In the genomic region with DNA sequence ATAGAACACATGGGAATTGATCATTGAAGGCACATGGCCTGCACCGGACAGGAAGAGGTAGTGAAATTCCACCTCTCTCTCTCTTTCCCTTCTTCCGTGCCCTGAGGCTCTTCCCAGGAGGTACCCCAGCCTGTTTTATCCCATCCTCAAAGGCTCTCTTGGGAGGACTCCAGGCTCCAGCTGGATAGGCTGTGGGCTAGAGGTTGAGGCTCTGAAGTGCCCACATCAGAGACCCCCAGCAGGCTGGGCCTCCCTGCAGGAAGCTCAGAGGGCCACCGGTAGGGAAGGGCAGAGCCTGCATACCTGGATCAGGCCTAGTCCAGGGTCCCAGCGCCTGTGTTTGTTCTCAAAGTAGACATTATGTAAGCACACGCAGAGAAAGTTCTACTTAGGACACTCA, we compare ENCODE assay signal across 16 mouse cellular contexts. TPM values are rescaled to one million over a fixed set of nuclear protein-coding genes. Genes with fewer than 3 reads are reported as not detected.
A peak's percentile ranks its signal among the peaks of the same experiment; 100 is the strongest.
DNase-seq lines count a peak whose midpoint lies in the region; ATAC-seq and TF ChIP-seq lines count a peak whose summit lies in the region.
"Had no signal": no experiment of that assay in that cellular context is flagged by ENCODE, and none has a peak within 500 bp of the region (broad histone marks: within the 10 kb centered on the region; RNA-seq: fewer than 3 reads in every experiment).

No protein-coding gene starts in this region.

- DNase-seq in heart, embryonic 10.5 days (ENCODE audit: low spot score) = no peak
- DNase-seq in lung, adult 2 months = no peak
- DNase-seq in heart, postnatal 4 days = peak; percentile 20
- no peak for DNase-seq in layer of hippocampus, postnatal 25 days (ENCODE audit: extremely low spot score in 1 of 2, low spot score in 1 of 2)
- no peak for DNase-seq in right cerebral cortex, postnatal 36 days (ENCODE audit: low spot score in 2 of 2)
- DNase-seq: thymus, postnatal 36 days had no signal

- no peaks in the 10 kb centered on the region for H3K9me3 ChIP-seq in heart, embryonic 15.5 days (replicated peaks)
- no peaks in the 10 kb centered on the region for H3K9me3 ChIP-seq in heart, embryonic 10.5 days
- H3K9me3 ChIP-seq in lung, embryonic 15.5 days = no peaks in the 10 kb centered on the region
- H3K9me3 ChIP-seq: embryonic facial prominence, embryonic 12.5 days had no signal

- TF ChIP-seq POLR2A in lung, adult 2 months (IDR thresholded peaks at IDR 0.05; ENCODE audit: borderline replicate concordance, extremely low read depth, low read depth, low read length) = no peak
- TF ChIP-seq POLR2A in small intestine, adult 2 months (IDR thresholded peaks at IDR 0.05; ENCODE audit: low read depth, low read length) = no peak

- H3K4me1 ChIP-seq in heart, embryonic 15.5 days (replicated peaks) = peaks cover 12% of the 10 kb centered on the region
- peaks cover 25% of the 10 kb centered on the region for H3K4me1 ChIP-seq in heart, embryonic 10.5 days
- peaks cover 19% of the 10 kb centered on the region for H3K4me1 ChIP-seq in lung, embryonic 15.5 days
- H3K4me1 ChIP-seq in lung, adult 2 months (ENCODE audit: control insufficient read depth, insufficient read depth, low read length) = peaks cover 10% of the 10 kb centered on the region
- peaks cover 4% of the 10 kb centered on the region; the same call in 1 of the 2 replicates for H3K4me1 ChIP-seq in small intestine, adult 2 months (ENCODE audit: control insufficient read depth, insufficient read depth, insufficient read length, low read length)

- H3K27ac ChIP-seq in heart, embryonic 15.5 days = peak overlapping the region; percentile 53
- H3K27ac ChIP-seq in heart, embryonic 10.5 days = no peak overlapping the region
- peak overlapping the region; percentile 31; the same call in 1 of the 2 replicates for H3K27ac ChIP-seq in lung, embryonic 15.5 days
- H3K27ac ChIP-seq in small intestine, adult 2 months (ENCODE audit: insufficient read depth, low read depth, low read length) = peak overlapping the region; percentile 64

- 48% methylated on average over 5 of the region's 5 CpGs for WGBS in heart, embryonic 15.5 days
- 42% methylated on average over 5 of the region's 5 CpGs for WGBS in heart, embryonic 10.5 days
- 38% methylated on average over 5 of the region's 5 CpGs for WGBS in lung, embryonic 15.5 days
- 41% methylated on average over 5 of the region's 5 CpGs for WGBS in lung, adult 2 months
- 71% methylated on average over 5 of the region's 5 CpGs for WGBS in small intestine, adult 2 months

- ATAC-seq in heart, embryonic 15.5 days (replicated peaks; ENCODE audit: insufficient number of reproducible peaks, insufficient read depth, low FRiP score, low read depth) = no peak
- no peak for ATAC-seq in lung, embryonic 15.5 days (ENCODE audit: borderline replicate concordance, extremely low read depth, low FRiP score, low TSS enrichment)
- ATAC-seq: forebrain, embryonic 16.5 days had no signal

- H3K27me3 ChIP-seq in heart, embryonic 15.5 days = no peaks in the 10 kb centered on the region
- no peaks in the 10 kb centered on the region for H3K27me3 ChIP-seq in heart, embryonic 10.5 days (ENCODE audit: insufficient read depth, poor library complexity, severe bottlenecking)
- no peaks in the 10 kb centered on the region for H3K27me3 ChIP-seq in lung, embryonic 15.5 days
- H3K27me3 ChIP-seq in small intestine, adult 2 months (ENCODE audit: control insufficient read depth, insufficient read depth, low read length) = no peaks in the 10 kb centered on the region
- H3K27me3 ChIP-seq: embryonic facial prominence, embryonic 12.5 days had no signal

- no peak overlapping the region for H3K9ac ChIP-seq in heart, embryonic 15.5 days
- no peak overlapping the region for H3K9ac ChIP-seq in lung, embryonic 15.5 days
- H3K9ac ChIP-seq: embryonic facial prominence, embryonic 12.5 days had no signal

- H3K4me2 ChIP-seq in heart, embryonic 15.5 days = no peak overlapping the region
- H3K4me2 ChIP-seq in lung, embryonic 15.5 days = no peak overlapping the region
- H3K4me2 ChIP-seq: embryonic facial prominence, embryonic 12.5 days had no signal

- TF ChIP-seq CTCF in lung, adult 2 months (IDR thresholded peaks at IDR 0.05; ENCODE audit: insufficient read depth, low read length) = no peak
- TF ChIP-seq CTCF in small intestine, adult 2 months (IDR thresholded peaks at IDR 0.05; ENCODE audit: extremely low read depth, insufficient read length, insufficient replicate concordance, low read depth, low read length) = no peak

- H3K4me3 ChIP-seq in heart, embryonic 15.5 days = no peak overlapping the region
- no peak overlapping the region for H3K4me3 ChIP-seq in heart, embryonic 10.5 days
- H3K4me3 ChIP-seq in lung, embryonic 15.5 days = no peak overlapping the region
- H3K4me3 ChIP-seq in lung, adult 2 months (replicated peaks; ENCODE audit: extremely low read depth, low read depth, low read length) = no peak overlapping the region
- no peak overlapping the region for H3K4me3 ChIP-seq in small intestine, adult 2 months (ENCODE audit: low read depth, low read length)
- H3K4me3 ChIP-seq: embryonic facial prominence, embryonic 12.5 days had no signal

- H3K36me3 ChIP-seq in heart, embryonic 15.5 days = no peaks in the 10 kb centered on the region
- H3K36me3 ChIP-seq in heart, embryonic 10.5 days = no peaks in the 10 kb centered on the region
- no peaks in the 10 kb centered on the region for H3K36me3 ChIP-seq in lung, embryonic 15.5 days
- no peaks in the 10 kb centered on the region for H3K36me3 ChIP-seq in small intestine, adult 2 months (ENCODE audit: control insufficient read depth, insufficient read depth, low read length)
- H3K36me3 ChIP-seq: embryonic facial prominence, embryonic 12.5 days had no signal

RNA-seq across cellular contexts. Expression of gene Slc1a5, which starts 19.5 kb away (rescaled TPM):
- 40.2 and 46.4 TPM in 2 replicates for polyA plus RNA-seq in heart, embryonic 15.5 days (2015; fragmentation: Nextera tagmentation; extraction: Ambion mirVana)
- 47.0 TPM in 2 replicates for polyA plus RNA-seq in heart, embryonic 10.5 days (2016; fragmentation: Nextera tagmentation; extraction: Ambion mirVana)
- 53.7 and 54.5 TPM in 2 replicates for polyA plus RNA-seq in lung, embryonic 15.5 days (2015; fragmentation: Nextera tagmentation; extraction: Ambion mirVana)
- polyA plus RNA-seq in lung, adult 2 months (2012; rRNA removed) = 190 and 201 TPM in 2 replicates
- 10 to 100 TPM; 28.4 to 28.7 TPM for total RNA-seq in heart, postnatal 4 days (2021)
- polyA plus RNA-seq in small intestine, adult 2 months (2012; rRNA removed) = 37.8 and 43.5 TPM in 2 replicates
- 1 to 10 TPM; 2.4 to 3.5 TPM for total RNA-seq in layer of hippocampus, postnatal 25 days (2021)

RNA-seq across cellular contexts. Expression of gene Ap2s1, which starts 23.4 kb away (rescaled TPM):
- polyA plus RNA-seq in heart, embryonic 15.5 days (2015; fragmentation: Nextera tagmentation; extraction: Ambion mirVana) = 194 and 219 TPM in 2 replicates
- polyA plus RNA-seq in heart, embryonic 10.5 days (2016; fragmentation: Nextera tagmentation; extraction: Ambion mirVana) = 243 and 270 TPM in 2 replicates
- polyA plus RNA-seq in lung, embryonic 15.5 days (2015; fragmentation: Nextera tagmentation; extraction: Ambion mirVana) = 280 and 291 TPM in 2 replicates
- 206 and 228 TPM in 2 replicates for polyA plus RNA-seq in lung, adult 2 months (2012; rRNA removed)
- 100 to 1,000 TPM; 127 to 129 TPM for total RNA-seq in heart, postnatal 4 days (2021)
- 276 and 540 TPM in 2 replicates for polyA plus RNA-seq in small intestine, adult 2 months (2012; rRNA removed)
- total RNA-seq in layer of hippocampus, postnatal 25 days (2021) = 100 to 1,000 TPM; 278 to 315 TPM

RNA-seq across cellular contexts. Expression of gene Ceacam9, which starts 39.9 kb away (rescaled TPM):
- polyA plus RNA-seq in heart, embryonic 15.5 days (2015; fragmentation: Nextera tagmentation; extraction: Ambion mirVana) = not detected in 2 replicates
- polyA plus RNA-seq in heart, embryonic 10.5 days (2016; fragmentation: Nextera tagmentation; extraction: Ambion mirVana) = not detected in 2 replicates
- not detected in 2 replicates for polyA plus RNA-seq in lung, embryonic 15.5 days (2015; fragmentation: Nextera tagmentation; extraction: Ambion mirVana)
- not detected in 2 replicates for polyA plus RNA-seq in lung, adult 2 months (2012; rRNA removed)
- not detected for total RNA-seq in heart, postnatal 4 days (2021)
- not detected in 2 replicates for polyA plus RNA-seq in small intestine, adult 2 months (2012; rRNA removed)
- total RNA-seq in layer of hippocampus, postnatal 25 days (2021) = not detected
- total RNA-seq: megakaryocyte, adult 5-6 weeks; monocyte, adult 5-6 weeks had no signal
- polyA plus RNA-seq: brain, embryonic 14.5 days; embryonic facial prominence, embryonic 12.5 days; heart, embryonic 14.5 days; large intestine, adult 2 months had no signal

RNA-seq across cellular contexts. Expression of gene Strn4, which starts 54.1 kb away (rescaled TPM):
- 73.9 and 90.0 TPM in 2 replicates for polyA plus RNA-seq in heart, embryonic 15.5 days (2015; fragmentation: Nextera tagmentation; extraction: Ambion mirVana)
- polyA plus RNA-seq in heart, embryonic 10.5 days (2016; fragmentation: Nextera tagmentation; extraction: Ambion mirVana) = 101 and 107 TPM in 2 replicates
- polyA plus RNA-seq in lung, embryonic 15.5 days (2015; fragmentation: Nextera tagmentation; extraction: Ambion mirVana) = 102 TPM in 2 replicates
- 164 and 180 TPM in 2 replicates for polyA plus RNA-seq in lung, adult 2 months (2012; rRNA removed)
- total RNA-seq in heart, postnatal 4 days (2021) = 10 to 100 TPM; 87.0 to 99.9 TPM
- 58.9 and 119 TPM in 2 replicates for polyA plus RNA-seq in small intestine, adult 2 months (2012; rRNA removed)
- total RNA-seq in layer of hippocampus, postnatal 25 days (2021) = 100 to 1,000 TPM; 322 to 327 TPM

RNA-seq across cellular contexts. Expression of gene Fkrp, which starts 54.9 kb away (rescaled TPM):
- polyA plus RNA-seq in heart, embryonic 15.5 days (2015; fragmentation: Nextera tagmentation; extraction: Ambion mirVana) = 30.8 and 32.7 TPM in 2 replicates
- 29.5 and 36.7 TPM in 2 replicates for polyA plus RNA-seq in heart, embryonic 10.5 days (2016; fragmentation: Nextera tagmentation; extraction: Ambion mirVana)
- 28.9 and 30.6 TPM in 2 replicates for polyA plus RNA-seq in lung, embryonic 15.5 days (2015; fragmentation: Nextera tagmentation; extraction: Ambion mirVana)
- 41.7 and 42.0 TPM in 2 replicates for polyA plus RNA-seq in lung, adult 2 months (2012; rRNA removed)
- total RNA-seq in heart, postnatal 4 days (2021) = 10 to 100 TPM; 45.0 to 49.2 TPM
- polyA plus RNA-seq in small intestine, adult 2 months (2012; rRNA removed) = 14.6 and 24.5 TPM in 2 replicates
- 10 to 100 TPM; 46.7 to 47.7 TPM for total RNA-seq in layer of hippocampus, postnatal 25 days (2021)
